Mouse (Mus musculus) left cerebral cortex, postnatal 25 days (tissue): ENCODE results near the gene Tnni3k. TPM values are rescaled to one million over a fixed set of nuclear protein-coding genes. Genes with fewer than 3 reads are reported as not detected.

Experiments used
- DNase-seq, 2 experiments: peaks; one replicate each; pipeline ENCODE4 v3.0.0; 2022; ENCODE audit warnings: low spot score in 2 of 2, mixed read lengths in 1 of 2
- intact Hi-C: fragments of 180-260 bp; cut with DNase I; formaldehyde crosslinking; loops from one replicate; pipeline ENCODE4 v1.15.1; 2025
- total RNA-seq, 2 experiments: library from RNA; stranded (reverse); gene quantifications; 2 replicates each; pipeline ENCODE4 v1.2.3; 2021

Tnni3k gene
- total RNA-seq = under 1 TPM; 0.34 to 0.41 TPM

DNA sequence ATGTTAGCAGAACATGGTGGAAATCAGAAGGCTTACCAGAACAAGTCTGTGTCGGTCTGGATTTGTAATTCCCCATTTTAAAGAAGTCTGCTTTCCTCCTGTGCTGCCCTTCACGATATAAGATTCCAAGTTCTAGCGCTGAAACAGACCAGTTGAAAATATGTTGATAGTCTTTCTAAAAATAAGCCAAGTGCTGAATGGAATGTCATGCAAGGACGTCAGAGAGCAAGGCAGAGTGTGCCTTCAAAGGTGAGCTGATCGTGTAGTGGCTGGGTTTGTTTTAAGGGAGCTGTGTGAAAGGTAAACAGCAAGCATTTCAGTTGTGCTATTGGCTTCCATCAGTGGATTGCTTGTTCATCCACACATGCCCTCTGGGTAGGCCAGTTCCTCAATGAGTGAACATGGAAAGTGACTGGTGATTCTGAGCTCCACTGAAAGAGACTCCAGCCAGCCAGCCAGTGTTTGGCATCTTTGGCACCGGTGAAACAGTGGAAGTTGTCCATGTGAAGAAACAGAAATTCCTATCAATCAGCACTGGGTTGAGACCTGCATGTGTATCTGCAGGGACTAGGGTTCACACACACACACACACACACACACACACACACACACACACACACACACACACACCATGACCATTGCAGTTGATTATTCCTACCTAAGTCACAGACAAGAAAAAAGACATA, at the start of gene Tnni3k:
Tnni3k (minus strand) TSS at position 177 of the 686 bp plus-strand sequence.
- no peak for DNase-seq
- intact Hi-C loops = no loop called here

GRCm38 (mm10) chr3:155099266-155099665, 44.1 kb upstream of the Tnni3k start:
- DNase-seq = no peak
- intact Hi-C loops = no loop called here

- DNase-seq = peak; percentile 90 to 97
- intact Hi-C loops = loop anchor here (2.0 to 5.0 kb wide), 3 partner anchors 277 to 496 kb away; partner anchors contain the start of genes Cryz and Tyw3
Observed at GRCm38 (mm10) chr3:155093116-155093956, 38.1 kb upstream of the Tnni3k start, which contains the start of the genes Fpgt and Lrriq3. Gene Fpgt (minus strand): TSS chr3:155093403. Gene Lrriq3 (plus strand): TSS chr3:155093434.

DNA sequence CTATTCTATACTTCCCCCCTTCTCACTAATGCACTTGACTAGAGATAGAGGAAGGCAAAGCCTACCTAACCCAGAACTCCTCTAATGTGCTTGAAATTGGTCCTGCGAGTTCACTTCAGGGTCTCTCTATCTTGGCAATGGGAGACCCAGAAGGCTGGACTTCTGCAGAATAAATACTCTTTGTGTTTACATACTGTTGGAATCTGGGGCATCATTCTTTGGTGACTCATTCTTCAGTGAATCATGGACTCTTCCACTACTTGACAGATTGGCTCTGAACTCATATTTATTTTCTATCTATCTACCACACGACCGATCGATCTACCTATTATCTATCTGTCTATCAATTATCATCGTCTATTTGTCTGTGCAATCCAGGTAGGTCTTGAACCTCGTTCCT, 36.9 kb upstream of the Tnni3k start:
- intact Hi-C loops = loop anchor here (2.0 to 5.0 kb wide), 3 partner anchors 275 to 495 kb away; partner anchors contain the start of genes Cryz and Tyw3
- DNase-seq = no peak

DNA sequence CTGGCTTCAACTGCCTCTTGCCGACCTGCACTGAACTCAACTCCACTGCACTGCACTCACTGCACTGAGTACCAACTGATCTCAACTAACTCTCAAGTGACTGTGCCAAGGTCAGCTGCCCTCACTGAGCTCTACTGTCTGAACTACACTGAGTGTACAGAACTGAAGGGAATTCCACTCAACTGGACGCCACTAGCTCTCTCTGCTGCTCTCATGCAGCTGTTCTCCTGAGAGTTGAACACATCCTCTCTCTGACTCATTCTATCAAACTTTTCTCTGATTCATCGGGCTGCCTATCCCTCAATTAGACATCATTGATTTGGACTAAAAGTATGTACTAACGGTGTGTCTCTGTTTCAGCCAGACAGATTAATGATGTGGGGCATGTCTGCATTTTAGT, 22.7 kb upstream of the Tnni3k start:
- no peak for DNase-seq
- intact Hi-C loops = no loop called here

DNA sequence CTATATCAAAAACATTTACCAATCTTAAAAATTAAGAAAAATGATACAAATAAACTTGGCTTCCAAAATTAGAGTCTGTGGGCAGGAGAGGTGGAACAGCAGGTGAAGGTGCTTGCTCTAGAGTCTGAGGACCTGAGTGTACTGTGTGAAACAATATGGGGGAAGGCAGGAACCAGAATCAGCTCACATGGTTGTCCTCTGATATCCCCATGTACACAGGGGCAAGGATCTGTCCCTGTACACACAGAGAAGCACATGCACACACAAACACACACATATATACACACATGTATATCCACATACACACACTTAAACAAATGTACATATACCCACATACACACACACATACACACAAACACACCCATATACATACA, 4.2 kb upstream of the Tnni3k start:
- no peak for DNase-seq
- intact Hi-C loops = no loop called here

- intact Hi-C loops = no loop called here
Observed at GRCm38 (mm10) chr3:155058800-155059448, 3.7 kb upstream of the Tnni3k start.

DNA sequence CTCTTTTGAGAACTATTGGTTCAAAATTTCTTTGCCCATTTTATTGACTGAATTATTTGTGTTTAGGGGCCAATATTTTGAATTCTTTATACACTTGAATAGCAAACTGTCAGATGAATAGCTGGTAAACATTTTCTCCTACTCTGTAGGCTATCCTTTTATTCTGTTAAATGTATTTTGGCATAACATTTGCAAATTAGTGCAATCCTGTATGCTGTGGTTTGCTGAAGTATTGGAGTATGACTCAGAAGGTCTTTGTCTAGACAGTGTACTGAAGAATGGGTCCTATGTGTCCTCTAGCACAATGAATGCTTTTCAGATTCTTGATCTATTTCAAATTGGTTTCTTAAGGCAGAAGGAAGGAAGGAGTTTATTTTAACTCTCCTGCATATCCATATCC, 2.4 kb upstream of the Tnni3k start:
- DNase-seq = no peak
- intact Hi-C loops = no loop called here

More at GRCm38 (mm10) chr3:155058800-155059448, 3.7 kb upstream of the Tnni3k start:
- no peak for DNase-seq

DNA sequence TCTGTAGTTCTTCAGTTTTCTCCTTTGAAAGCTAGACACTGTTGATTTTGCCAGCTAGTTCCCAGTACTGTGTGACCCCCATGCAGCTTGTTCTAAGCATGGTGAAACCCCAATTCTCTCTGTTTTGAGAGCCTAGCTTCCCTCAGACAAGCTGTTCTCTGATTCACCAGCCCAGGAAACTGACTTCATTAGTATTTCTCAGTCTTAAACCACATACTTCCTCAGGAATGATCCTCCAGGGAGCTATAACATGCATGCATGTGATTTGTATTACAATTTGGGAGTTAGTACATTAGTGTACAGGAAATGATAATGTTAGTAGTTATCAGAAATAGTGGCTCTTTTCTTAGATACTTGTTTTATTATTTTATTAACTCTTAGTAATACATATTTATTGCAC, 1.4 kb upstream of the Tnni3k start:
- DNase-seq = peak in 1 of 2 experiments; percentile 13
- intact Hi-C loops = no loop called here

- DNase-seq = no peak
- intact Hi-C loops = no loop called here
Observed at GRCm38 (mm10) chr3:155053189-155053588, 2.0 kb downstream of the Tnni3k start.

- no peak for DNase-seq
- intact Hi-C loops = no loop called here
Observed at GRCm38 (mm10) chr3:155052021-155052420, 3.2 kb downstream of the Tnni3k start.

- intact Hi-C loops = no loop called here
- DNase-seq = no peak
Observed at GRCm38 (mm10) chr3:155039012-155039836, 16.0 kb downstream of the Tnni3k start.

DNA sequence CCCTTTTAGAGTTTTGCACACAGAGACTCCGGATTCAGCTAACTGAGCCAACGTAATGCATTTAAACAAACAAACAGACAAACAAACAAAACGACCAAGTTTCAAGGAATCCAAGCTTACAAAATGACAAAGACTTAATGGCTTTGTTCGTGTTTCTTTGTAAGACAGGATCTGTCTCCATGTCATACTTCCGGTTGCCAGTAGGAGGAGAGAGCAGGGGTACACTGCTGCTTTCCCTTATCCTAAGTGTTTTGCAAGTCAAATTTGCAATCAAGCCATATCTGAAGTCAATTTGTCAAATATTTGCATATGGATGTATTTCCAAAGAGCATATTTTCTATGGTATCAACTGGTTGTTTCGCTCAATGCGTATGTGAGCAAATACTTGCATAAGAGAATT, 20.9 kb downstream of the Tnni3k start:
- no peak for DNase-seq
- intact Hi-C loops = no loop called here

GRCm38 (mm10) chr3:155030200-155030599, 25.0 kb downstream of the Tnni3k start:
- DNase-seq = peak; percentile 39 to 60
- intact Hi-C loops = no loop called here

- intact Hi-C loops = no loop called here
- no peak for DNase-seq
Observed at GRCm38 (mm10) chr3:155002781-155003180, 52.4 kb downstream of the Tnni3k start.

DNA sequence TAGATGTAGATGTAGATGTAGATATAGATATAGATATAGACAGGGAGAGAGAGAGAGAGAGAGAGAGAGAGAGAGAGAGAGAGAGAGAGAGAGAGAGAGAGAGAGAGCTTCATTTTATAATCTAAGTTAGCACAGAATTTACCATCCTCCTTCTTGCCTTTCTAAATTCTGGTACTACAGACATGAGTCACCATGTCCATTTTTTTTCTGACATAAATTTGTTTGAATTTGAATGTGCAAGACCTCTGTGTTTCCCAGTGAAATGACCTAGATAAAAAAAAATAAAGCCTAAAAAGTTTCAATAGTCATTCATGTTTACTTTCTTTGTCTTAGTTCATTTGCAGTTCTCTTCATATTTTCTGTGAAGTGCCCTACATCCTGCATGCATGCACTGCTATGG, 54.2 kb downstream of the Tnni3k start:
- intact Hi-C loops = no loop called here
- peak in 1 of 2 experiments; percentile 2 for DNase-seq

- intact Hi-C loops = no loop called here
- no peak for DNase-seq
Observed at GRCm38 (mm10) chr3:154992678-154993077, 62.5 kb downstream of the Tnni3k start.

- intact Hi-C loops = no loop called here
Observed at GRCm38 (mm10) chr3:154979101-154979500, 76.1 kb downstream of the Tnni3k start.

DNA sequence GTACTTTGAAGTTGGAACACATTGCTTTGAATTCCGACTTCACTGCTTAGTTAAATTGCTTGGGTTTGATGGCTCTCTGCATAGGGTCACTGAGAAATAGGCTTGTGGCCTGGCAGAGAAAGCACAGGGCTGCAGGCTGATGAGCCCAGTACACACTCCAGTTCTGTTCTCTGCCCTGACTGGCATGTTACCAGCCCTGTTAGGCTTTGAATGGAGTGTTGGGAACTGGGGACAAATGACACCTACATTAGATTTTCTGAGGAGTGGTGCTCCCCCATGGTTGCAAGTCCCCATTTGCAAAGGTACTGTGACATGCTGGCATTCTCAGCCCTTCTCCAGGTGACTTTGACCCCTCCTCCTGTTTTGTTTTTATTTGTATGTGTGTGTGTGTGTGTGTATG, 83.6 kb downstream of the Tnni3k start:
- intact Hi-C loops = no loop called here
- DNase-seq = no peak

More at GRCm38 (mm10) chr3:154979101-154979500, 76.1 kb downstream of the Tnni3k start:
- DNase-seq = no peak
